ENCODE assay signal across 8 mouse cellular contexts in the genomic region with DNA sequence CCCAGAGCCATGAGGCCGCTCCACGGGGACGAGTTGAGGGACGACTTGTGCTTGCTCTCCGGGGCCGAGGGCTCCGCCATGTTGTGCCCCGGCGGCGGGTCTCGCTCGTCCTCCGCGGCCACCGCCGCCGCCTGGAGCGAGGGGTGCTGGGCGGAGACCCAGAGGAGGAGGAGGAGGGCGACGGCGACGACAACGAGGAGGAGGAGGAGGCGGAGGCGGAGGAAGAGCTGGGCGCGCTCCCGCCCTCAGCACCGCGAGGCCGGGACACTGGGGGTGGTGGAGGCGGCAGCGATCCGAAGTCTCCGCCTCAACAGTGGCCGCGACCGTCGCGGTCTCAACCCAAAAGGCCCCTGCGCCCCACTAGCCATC. TPM values are rescaled to one million over a fixed set of nuclear protein-coding genes. Genes with fewer than 3 reads are reported as not detected.
DNase-seq lines count a peak whose midpoint lies in the region; ATAC-seq and TF ChIP-seq lines count a peak whose summit lies in the region.

No protein-coding gene starts in this region.

- peak; percentile 83 for ATAC-seq in embryonic facial prominence, embryonic 15.5 days (ENCODE audit: insufficient number of reproducible peaks, low FRiP score, low TSS enrichment, low read depth)
- peak; percentile 86 for ATAC-seq in intestine, embryonic 15.5 days

- DNase-seq in embryo, embryonic 11.5 days (ENCODE audit: low read depth, low spot score) = peak; percentile 72
- DNase-seq in embryo, embryonic 10.5 days (ENCODE audit: low spot score) = no peak
- DNase-seq in lung, postnatal 36 days = peak; percentile 87
- no peak for DNase-seq in retina, postnatal 1 day
- DNase-seq in left cerebral cortex, postnatal 10 days (ENCODE audit: extremely low spot score in 1 of 2, low spot score in 2 of 2) = no peak

- H3K9me3 ChIP-seq in embryonic facial prominence, embryonic 15.5 days (replicated peaks) = no peaks in the 10 kb centered on the region
- H3K9me3 ChIP-seq in intestine, embryonic 15.5 days = no peaks in the 10 kb centered on the region

- H3K79me2 ChIP-seq in C2C12 (ENCODE audit: control insufficient read depth, insufficient read depth) = peaks cover 51% of the 10 kb centered on the region

- TF ChIP-seq CTCF in C2C12 (IDR thresholded peaks at IDR 0.05; ENCODE audit: control insufficient read depth, insufficient read depth, insufficient read length) = no peak

- H3K36me3 ChIP-seq in C2C12 (ENCODE audit: control insufficient read depth, insufficient read depth) = no peaks in the 10 kb centered on the region
- H3K36me3 ChIP-seq in embryonic facial prominence, embryonic 15.5 days = no peaks in the 10 kb centered on the region
- no peaks in the 10 kb centered on the region for H3K36me3 ChIP-seq in intestine, embryonic 15.5 days

- peaks cover 47% of the 10 kb centered on the region for H3K79me3 ChIP-seq in C2C12 (ENCODE audit: low read depth)

- H3K4me1 ChIP-seq in embryonic facial prominence, embryonic 15.5 days = peaks cover 26% of the 10 kb centered on the region
- H3K4me1 ChIP-seq in intestine, embryonic 15.5 days (replicated peaks) = peaks cover 7% of the 10 kb centered on the region

- peak overlapping the region; percentile 68 for H3K4me3 ChIP-seq in C2C12 (ENCODE audit: insufficient read depth, poor library complexity, severe bottlenecking)
- peak overlapping the region; percentile 98 for H3K4me3 ChIP-seq in embryonic facial prominence, embryonic 15.5 days (replicated peaks)
- H3K4me3 ChIP-seq in intestine, embryonic 15.5 days (replicated peaks) = peak overlapping the region; percentile 97

- H3K4me2 ChIP-seq in embryonic facial prominence, embryonic 15.5 days (replicated peaks) = peak overlapping the region; percentile 45
- peak overlapping the region; percentile 57 for H3K4me2 ChIP-seq in intestine, embryonic 15.5 days (replicated peaks)

- 0% methylated on average over 23 of the region's 42 CpGs for WGBS in embryonic facial prominence, embryonic 15.5 days
- WGBS in intestine, embryonic 15.5 days = under 1% methylated on average over 37 of the region's 42 CpGs

- peak overlapping the region; percentile 98 for H3K27ac ChIP-seq in embryonic facial prominence, embryonic 15.5 days (replicated peaks)
- peak overlapping the region; percentile 98 for H3K27ac ChIP-seq in intestine, embryonic 15.5 days

- peak overlapping the region; percentile 68 for H3ac ChIP-seq in C2C12 (ENCODE audit: control insufficient read depth, insufficient read length, low read depth)

- H3K9ac ChIP-seq in embryonic facial prominence, embryonic 15.5 days = peak overlapping the region; percentile 97
- H3K9ac ChIP-seq in intestine, embryonic 15.5 days = peak overlapping the region; percentile 100

- intact Hi-C loops in left cerebral cortex, postnatal 10 days (cut with DNase I) = no loop called here

- H3K27me3 ChIP-seq in C2C12 (ENCODE audit: control insufficient read depth, insufficient read depth, insufficient read length) = no peaks in the 10 kb centered on the region
- no peaks in the 10 kb centered on the region for H3K27me3 ChIP-seq in embryonic facial prominence, embryonic 15.5 days
- H3K27me3 ChIP-seq in intestine, embryonic 15.5 days (replicated peaks) = no peaks in the 10 kb centered on the region

TF ChIP-seq in C2C12, 6 proteins besides CTCF, POLR2A, EP300 and RAD21:
- TF ChIP-seq MYOG (IDR thresholded peaks at IDR 0.05; ENCODE audit: control insufficient read depth, extremely low read depth, insufficient read length) (no peak), FOSL1 (IDR thresholded peaks at IDR 0.05; ENCODE audit: insufficient read depth, low read length, poor library complexity, severe bottlenecking) (no peak), CEBPB (IDR thresholded peaks at IDR 0.05; ENCODE audit: low read depth) (no peak), MAX (IDR thresholded peaks at IDR 0.05) (no peak), USF1 (IDR thresholded peaks at IDR 0.05; ENCODE audit: low read depth) (no peak), MYOD1 (IDR thresholded peaks at IDR 0.05; ENCODE audit: control insufficient read depth, insufficient read length, low read depth) (no peak)

RNA-seq across cellular contexts. Expression of a gene that starts 0.3 kb away (rescaled TPM):
- 50.5 TPM for polyA plus RNA-seq in C2C12 (2012; fragmentation: generic; extraction: Trizol)
- 89.4 and 95.3 TPM in 2 replicates for polyA plus RNA-seq in embryonic facial prominence, embryonic 15.5 days (2015; fragmentation: Nextera tagmentation; extraction: Ambion mirVana)
- polyA plus RNA-seq in intestine, embryonic 15.5 days (2015; fragmentation: Nextera tagmentation; extraction: Ambion mirVana) = 128 TPM in 2 replicates
- 100 to 1,000 TPM; 103 TPM for total RNA-seq in left cerebral cortex, postnatal 10 days (2021)

Comparison
In these comparisons a context has a peak if more than half of its experiments do, and no peak if none do; other contexts are left out.
1. DNase-seq: peak in embryo, embryonic 11.5 days (single experiment) and lung, postnatal 36 days (single experiment); none in embryo, embryonic 10.5 days (single experiment), retina, postnatal 1 day (single experiment) and left cerebral cortex, postnatal 10 days (0 of 2).
2. Peak in every context shown above with its lines, with median percentiles within 50 percentile points of each other: H3K4me3 ChIP-seq.